Mouse (Mus musculus) lung, adult 2 months (tissue): ENCODE data around the gene Vwa3b.

Source experiments
- CTCF ChIP-seq: fragments of 200-500 bp; IDR thresholded peaks from 2 replicates; pipeline ENCODE4 v1.5.1; 2011; ENCODE audit warnings: mild to moderate bottlenecking, low read length, control low read depth; ENCODE audit not compliant: insufficient read depth
- POLR2A ChIP-seq: fragments of 200-500 bp; IDR thresholded peaks from 2 replicates; pipeline ENCODE4 v1.6.1; 2011; ENCODE audit warnings: low read depth, mild to moderate bottlenecking, control low read depth, low read length, borderline replicate concordance; ENCODE audit errors: extremely low read depth

- no peak for TF ChIP-seq CTCF
- TF ChIP-seq POLR2A = no peak
Observed at GRCm38 (mm10) chr1:37025376-37025775, 1.0 kb upstream of the Vwa3b start.
